Mouse (Mus musculus) embryonic facial prominence, embryonic 14.5 days (tissue): ENCODE measurements around the gene Btbd35f18. TPM values are rescaled to one million over a fixed set of nuclear protein-coding genes. Genes with fewer than 3 reads are reported as not detected.
"Not testable (repeated sequence)": the region's sequence is repeated elsewhere in the genome, so short reads cannot be mapped to it uniquely, and the experiment has no call there.

Experiments
- ATAC-seq: fragments of 200-750 bp; cut with Nextera tagmentation; 2 replicates; pipeline ENCODE4 v1.8.0; 2017; ENCODE audit warnings: low read depth, moderate number of reproducible peaks, moderate TSS enrichment
- DNase-seq: peaks from one replicate; pipeline ENCODE4 v3.0.0-alpha.2; 2015; ENCODE audit warnings: low spot score
- H3K27ac ChIP-seq: fragments of 300-500 bp; sonication (generic); replicated peaks from 2 replicates; pipeline ENCODE4 v1.5.1; 2014; ENCODE audit warnings: low read depth, mild to moderate bottlenecking, low read length, moderate library complexity
- H3K27me3 ChIP-seq: fragments of 300-500 bp; sonication (generic); replicated peaks from 2 replicates; pipeline ENCODE4 v1.6.1; 2014; ENCODE audit warnings: low read length; ENCODE audit not compliant: control insufficient read depth, insufficient read depth
- H3K36me3 ChIP-seq: fragments of 300-500 bp; sonication (generic); 2 replicates; pipeline ENCODE4 v1.6.1; 2014; ENCODE audit warnings: low read length, mixed read lengths; ENCODE audit not compliant: control insufficient read depth, insufficient read depth
- H3K4me1 ChIP-seq: fragments of 300-500 bp; sonication (generic); 2 replicates; pipeline ENCODE4 v1.6.1; 2014; ENCODE audit warnings: antibody characterized with exemption, low read length; ENCODE audit not compliant: control insufficient read depth, insufficient read depth
- H3K4me2 ChIP-seq: fragments of 300-500 bp; sonication (generic); 2 replicates; pipeline ENCODE4 v1.6.1; 2014; ENCODE audit warnings: low read depth, mild to moderate bottlenecking, low read length, moderate library complexity, mixed read lengths
- H3K4me3 ChIP-seq: fragments of 300-500 bp; sonication (generic); 2 replicates; pipeline ENCODE4 v1.5.1; 2014; ENCODE audit warnings: low read depth, mild to moderate bottlenecking, low read length
- H3K9ac ChIP-seq: fragments of 300-500 bp; sonication (generic); 2 replicates; pipeline ENCODE4 v1.6.1; 2014; ENCODE audit warnings: low read depth, mild to moderate bottlenecking, low read length, moderate library complexity, mixed read lengths
- H3K9me3 ChIP-seq: fragments of 300-500 bp; sonication (generic); 2 replicates; pipeline ENCODE4 v1.6.1; 2016; ENCODE audit warnings: low read length; ENCODE audit not compliant: control insufficient read depth
- WGBS: fragments of 180-500 bp; shearing (Covaris S2); extraction: QIAGEN DNeasy Blood & Tissue Kit; methylation state at CpG from one replicate; pipeline ENCODE4 v1.1.7; 2014; 5-methylcytosine and 5-hydroxymethylcytosine counted together
- polyA plus RNA-seq: library from polyadenylated mRNA; unstranded; fragments of >200 nt; fragmentation: Nextera tagmentation; extraction: Ambion mirVana; gene quantifications from 2 replicates; pipeline ENCODE4 v1.2.1, GENCODE M21; 2014

Gene Btbd35f18
- not detected in 2 replicates for polyA plus RNA-seq

DNA sequence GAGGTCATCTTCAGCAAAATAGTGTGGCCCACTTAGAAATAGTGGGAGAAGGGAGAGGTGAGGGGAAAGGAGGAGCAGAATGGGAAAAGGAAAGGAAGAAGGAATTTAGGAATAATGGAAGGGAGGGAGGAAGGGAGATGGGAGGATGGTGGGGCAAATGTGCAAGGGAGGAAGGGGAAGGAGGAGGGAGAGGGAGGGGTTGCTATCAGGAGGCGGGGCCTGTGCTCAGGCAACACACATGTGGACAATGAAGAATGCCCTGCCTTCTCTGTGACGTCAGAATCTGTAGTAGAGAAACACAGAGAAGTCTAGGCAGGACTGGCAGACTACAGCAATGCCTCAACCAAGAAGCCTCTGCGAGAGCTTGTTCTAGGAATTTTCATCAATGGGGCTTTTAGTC, at the start of gene Btbd35f18:
Gene Btbd35f18, plus strand, starts transcription at position 301 of the 400 bp plus-strand sequence.
- DNase-seq, H3K27ac ChIP-seq, H3K27me3 ChIP-seq, H3K9ac ChIP-seq, ATAC-seq, H3K36me3 ChIP-seq, H3K4me2 ChIP-seq, H3K9me3 ChIP-seq, H3K4me3 ChIP-seq, H3K4me1 ChIP-seq: not testable (repeated sequence)
- WGBS = no CpG with 5 or more reads among the region's 3 CpGs

Other genes with a start within 250 kb of the Btbd35f18 start
- gene Btbd35f10, start 52.7 kb downstream of the Btbd35f18 start, polyA plus RNA-seq = not detected in 2 replicates